Mouse (Mus musculus) ES-E14 (cell line): ENCODE measurements around the gene Gja6.

Experiments used
- CHD2 ChIP-seq: IDR thresholded peaks from 2 replicates; pipeline ENCODE4 v1.6.1; 2014; ENCODE audit warnings: mild to moderate bottlenecking, low read depth, low read length, inconsistent platforms
- HCFC1 ChIP-seq: IDR thresholded peaks from 2 replicates; pipeline ENCODE4 v1.6.1; 2012; ENCODE audit warnings: low read length, inconsistent platforms, borderline replicate concordance; ENCODE audit not compliant: insufficient read depth

- TF ChIP-seq CHD2, result no peak
- TF ChIP-seq HCFC1, result no peak
These were observed 1.7 kb downstream of the Gja6 start for GRCm38 (mm10) chrX:160905041-160905678.
